Mouse (Mus musculus) heart, postnatal 0 days (tissue): ENCODE results near the gene Cib1.

Experiments used
- CTCF ChIP-seq: IDR thresholded peaks from 2 replicates; pipeline ENCODE4 v1.5.1; 2016; ENCODE audit warnings: antibody characterized with exemption, control low read depth, low read depth
- EP300 ChIP-seq: IDR thresholded peaks from 2 replicates; pipeline ENCODE4 v1.6.1; 2016; ENCODE audit warnings: antibody characterized with exemption, low read depth

DNA sequence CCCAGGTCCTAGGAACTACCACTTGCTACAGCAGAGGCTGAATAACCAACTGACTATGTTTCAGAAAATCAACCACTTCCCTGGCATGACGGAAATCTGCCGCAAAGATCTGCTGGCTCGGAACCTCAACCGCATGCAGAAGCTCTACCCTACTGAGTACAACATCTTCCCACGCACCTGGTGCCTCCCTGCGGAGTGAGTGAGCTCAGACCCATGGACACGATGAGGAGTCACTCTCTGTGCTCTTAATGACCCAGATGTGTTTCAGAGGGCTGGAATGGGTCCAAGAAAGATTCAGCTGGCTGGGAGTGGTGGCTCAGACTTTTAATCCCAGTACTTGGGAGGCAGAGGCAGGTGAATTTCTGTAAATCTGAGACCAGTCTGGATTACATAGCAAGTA is 19.8 kb upstream of the Cib1 start:
- TF ChIP-seq CTCF (no peak), EP300 (no peak)
